Mouse (Mus musculus) mouse embryonic stem cell (cell line): ENCODE results near the gene Pdzk1ip1.

ENCODE experiments used
- in situ Hi-C, 2 experiments: fragments of 300-500 bp; cut with MboI; formaldehyde crosslinking; loops; 1 replicate in 1 of 2; 3 replicates in 1 of 2; pipeline ENCODE4 v1.14.3; 2019 to 2020; ENCODE audit warnings: low sequenced_read_pairs in 2 of 2, low pct_unique_long_range_greater_than_20kb in 1 of 2, mixed read lengths in 1 of 2; ENCODE audit not compliant: unreplicated experiment in 1 of 2

Pdzk1ip1 gene

GRCm38 (mm10) chr4:115088611-115089338, at the start of gene Pdzk1ip1:
Pdzk1ip1 (plus strand) TSS chr4:115088708.
- in situ Hi-C loops, result no loop called here

- in situ Hi-C loops, result no loop called here
These were observed 42.9 kb upstream of the Pdzk1ip1 start for GRCm38 (mm10) chr4:115045621-115046020.

GRCm38 (mm10) chr4:115047750-115048149, 40.8 kb upstream of the Pdzk1ip1 start:
- in situ Hi-C loops, result no loop called here

GRCm38 (mm10) chr4:115048190-115048589, 40.3 kb upstream of the Pdzk1ip1 start:
- in situ Hi-C loops, result no loop called here

GRCm38 (mm10) chr4:115051245-115051644, 37.3 kb upstream of the Pdzk1ip1 start:
- in situ Hi-C loops, result loop anchor here (10.0 to 25.0 kb wide), 3 partner anchors 389 to 886 kb away; partner anchors contain the start of genes Dmbx1 (in 2 of the 2) and Trabd2b (in 1 of the 2)

- in situ Hi-C loops, result loop anchor here (10.0 to 25.0 kb wide), 3 partner anchors 390 to 885 kb away; partner anchors contain the start of genes Dmbx1 (in 2 of the 2) and Trabd2b (in 1 of the 2)
These were observed 36.0 kb upstream of the Pdzk1ip1 start for GRCm38 (mm10) chr4:115052343-115053005.

GRCm38 (mm10) chr4:115055044-115055443, 33.5 kb upstream of the Pdzk1ip1 start:
- in situ Hi-C loops, result loop anchor here (10.0 to 25.0 kb wide), 3 partner anchors 393 to 882 kb away; partner anchors contain the start of genes Dmbx1 (in 2 of the 2) and Trabd2b (in 1 of the 2)

GRCm38 (mm10) chr4:115055691-115056090, 32.8 kb upstream of the Pdzk1ip1 start:
- in situ Hi-C loops, result loop anchor here (10.0 to 25.0 kb wide), 3 partner anchors 393 to 882 kb away; partner anchors contain the start of genes Dmbx1 (in 2 of the 2) and Trabd2b (in 1 of the 2)

- in situ Hi-C loops, result loop anchor here (10.0 to 25.0 kb wide), 3 partner anchors 394 to 881 kb away; partner anchors contain the start of genes Dmbx1 (in 2 of the 2) and Trabd2b (in 1 of the 2)
These were observed 32.1 kb upstream of the Pdzk1ip1 start, which contains the start of gene Tal1 for GRCm38 (mm10) chr4:115056371-115056920. Tal1 (plus strand) TSS chr4:115056426.

- in situ Hi-C loops, result loop anchor here (10.0 to 25.0 kb wide), 3 partner anchors 395 to 880 kb away; partner anchors contain the start of genes Dmbx1 (in 2 of the 2) and Trabd2b (in 1 of the 2)
These were observed 31.4 kb upstream of the Pdzk1ip1 start for GRCm38 (mm10) chr4:115056921-115057673.

GRCm38 (mm10) chr4:115057674-115058316, 30.7 kb upstream of the Pdzk1ip1 start:
- in situ Hi-C loops, result loop anchor here (10.0 to 25.0 kb wide), 3 partner anchors 395 to 880 kb away; partner anchors contain the start of genes Dmbx1 (in 2 of the 2) and Trabd2b (in 1 of the 2)

- in situ Hi-C loops, result loop anchor here (10.0 to 25.0 kb wide), 3 partner anchors 396 to 879 kb away; partner anchors contain the start of genes Dmbx1 (in 2 of the 2) and Trabd2b (in 1 of the 2)
These were observed 30.2 kb upstream of the Pdzk1ip1 start for GRCm38 (mm10) chr4:115058317-115058761.

- in situ Hi-C loops, result loop anchor here (10.0 to 25.0 kb wide), 3 partner anchors 397 to 878 kb away; partner anchors contain the start of genes Dmbx1 (in 2 of the 2) and Trabd2b (in 1 of the 2)
These were observed 29.5 kb upstream of the Pdzk1ip1 start for GRCm38 (mm10) chr4:115058871-115059590.

GRCm38 (mm10) chr4:115059871-115060270, 28.6 kb upstream of the Pdzk1ip1 start:
- in situ Hi-C loops, result loop anchor here (5.0 to 25.0 kb wide), 5 partner anchors 153 to 877 kb away; partner anchors contain the start of genes Dmbx1 (in 2 of the 2), Foxd2 (in 1 of the 2) and Trabd2b (in 1 of the 2)

GRCm38 (mm10) chr4:115060753-115061152, 27.8 kb upstream of the Pdzk1ip1 start:
- in situ Hi-C loops, result loop anchor here (5.0 to 25.0 kb wide), 4 partner anchors 153 to 877 kb away; partner anchors contain the start of genes Dmbx1 (in 2 of the 2) and Foxd2 (in 1 of the 2)

- in situ Hi-C loops, result loop anchor here (5.0 to 25.0 kb wide), 4 partner anchors 155 to 875 kb away; partner anchors contain the start of genes Dmbx1 (in 2 of the 2) and Foxd2 (in 1 of the 2)
These were observed 26.0 kb upstream of the Pdzk1ip1 start for GRCm38 (mm10) chr4:115062540-115062874.
